Mouse (Mus musculus) ES-Bruce4 (cell line): Measurements from ENCODE around the gene Ypel3.

Experiments used
- CTCF ChIP-seq: IDR thresholded peaks from one replicate; pipeline ENCODE4 v1.8.1; 2011; ENCODE audit warnings: low read depth, low read length
- POLR2A ChIP-seq: IDR thresholded peaks from one replicate; pipeline ENCODE4 v1.8.1; 2011; ENCODE audit warnings: low read length; ENCODE audit not compliant: insufficient read depth

- TF ChIP-seq CTCF (no peak), POLR2A (no peak)
These were observed 30.7 kb upstream of the Ypel3 start for GRCm38 (mm10) chr7:126746066-126746465.
